Mouse (Mus musculus) liver, adult 2 months (tissue): ENCODE results near the gene Rho.

ENCODE experiments used
- CTCF ChIP-seq: fragments of 200-500 bp; IDR thresholded peaks from 2 replicates; pipeline ENCODE4 v1.5.1; 2011; ENCODE audit warnings: low read depth, low read length, control low read depth
- POLR2A ChIP-seq: fragments of 200-500 bp; IDR thresholded peaks from 2 replicates; pipeline ENCODE4 v1.6.1; 2011; ENCODE audit warnings: low read length, control low read depth; ENCODE audit not compliant: insufficient read depth; ENCODE audit errors: extremely low read depth

GRCm38 (mm10) chr6:115931639-115932038 is at the start of gene Rho:
- TF ChIP-seq CTCF (no peak), POLR2A (no peak)
